Mouse (Mus musculus) liver, adult 2 months (tissue): ENCODE measurements around the gene Pa2g4. TPM values are rescaled to one million over a fixed set of nuclear protein-coding genes. Genes with fewer than 3 reads are reported as not detected.
A peak's percentile ranks its signal among the peaks of the same experiment; 100 is the strongest.
"Not testable (repeated sequence)": the region's sequence is repeated elsewhere in the genome, so short reads cannot be mapped to it uniquely, and the experiment has no call there.

Experiments
- DNase-seq: peaks from one replicate; pipeline ENCODE4 v3.0.0-alpha.2; 2011; ENCODE audit warnings: low read depth, low spot score; ENCODE audit errors: extremely low read depth
- H3K27ac ChIP-seq: fragments of 200-500 bp; replicated peaks from 2 replicates; pipeline ENCODE4 v1.5.1; 2012; ENCODE audit warnings: low read depth, mild to moderate bottlenecking, control low read depth, inconsistent platforms, low read length; ENCODE audit not compliant: insufficient read depth
- H3K27me3 ChIP-seq: fragments of 200-500 bp; 2 replicates; pipeline ENCODE4 v1.6.1; 2012; ENCODE audit warnings: mild to moderate bottlenecking, moderate library complexity, low read length, inconsistent platforms; ENCODE audit not compliant: control insufficient read depth, insufficient read depth
- H3K36me3 ChIP-seq: fragments of 200-500 bp; 2 replicates; pipeline ENCODE4 v1.6.1; 2012; ENCODE audit warnings: low read length, inconsistent platforms; ENCODE audit not compliant: control insufficient read depth, insufficient read depth
- H3K4me1 ChIP-seq: fragments of 200-500 bp; 2 replicates; pipeline ENCODE4 v1.6.1; 2011; ENCODE audit warnings: low read length; ENCODE audit not compliant: control insufficient read depth, insufficient read depth
- H3K4me3 ChIP-seq: fragments of 200-500 bp; 2 replicates; pipeline ENCODE4 v1.5.1; 2011; ENCODE audit warnings: low read depth, mild to moderate bottlenecking, control low read depth, low read length, moderate library complexity; ENCODE audit not compliant: insufficient read depth
- H3K79me2 ChIP-seq: fragments of 200-500 bp; 2 replicates; pipeline ENCODE4 v1.6.1; 2012; ENCODE audit warnings: inconsistent platforms, mild to moderate bottlenecking, low read length, moderate library complexity; ENCODE audit not compliant: control insufficient read depth, insufficient read depth
- H3K9ac ChIP-seq: fragments of 200-500 bp; 2 replicates; pipeline ENCODE4 v1.6.1; 2012; ENCODE audit warnings: low read depth, mild to moderate bottlenecking, control low read depth, inconsistent platforms, low read length
- CTCF ChIP-seq: fragments of 200-500 bp; IDR thresholded peaks from 2 replicates; pipeline ENCODE4 v1.5.1; 2011; ENCODE audit warnings: low read depth, low read length, control low read depth
- POLR2A ChIP-seq: fragments of 200-500 bp; IDR thresholded peaks from 2 replicates; pipeline ENCODE4 v1.6.1; 2011; ENCODE audit warnings: low read length, control low read depth; ENCODE audit not compliant: insufficient read depth; ENCODE audit errors: extremely low read depth
- WGBS: fragments of 180-500 bp; shearing (Covaris S2); methylation state at CpG from one replicate; pipeline ENCODE4 v1.1.7; 2018; 5-methylcytosine and 5-hydroxymethylcytosine counted together
- polyA plus RNA-seq: library from polyadenylated mRNA; depleted of rRNA; stranded (reverse); fragments of >200 nt; gene quantifications from 2 replicates; pipeline ENCODE4 v1.2.3, GENCODE M21; 2012
- total RNA-seq: library from RNA; depleted of rRNA; stranded (reverse); fragments of >200 nt; gene quantifications from 2 replicates; pipeline ENCODE4 v1.2.3, GENCODE M21; 2014

Pa2g4 gene
- total and polyA plus RNA-seq, 2 experiments = 17.6 to 24.7 TPM

DNA sequence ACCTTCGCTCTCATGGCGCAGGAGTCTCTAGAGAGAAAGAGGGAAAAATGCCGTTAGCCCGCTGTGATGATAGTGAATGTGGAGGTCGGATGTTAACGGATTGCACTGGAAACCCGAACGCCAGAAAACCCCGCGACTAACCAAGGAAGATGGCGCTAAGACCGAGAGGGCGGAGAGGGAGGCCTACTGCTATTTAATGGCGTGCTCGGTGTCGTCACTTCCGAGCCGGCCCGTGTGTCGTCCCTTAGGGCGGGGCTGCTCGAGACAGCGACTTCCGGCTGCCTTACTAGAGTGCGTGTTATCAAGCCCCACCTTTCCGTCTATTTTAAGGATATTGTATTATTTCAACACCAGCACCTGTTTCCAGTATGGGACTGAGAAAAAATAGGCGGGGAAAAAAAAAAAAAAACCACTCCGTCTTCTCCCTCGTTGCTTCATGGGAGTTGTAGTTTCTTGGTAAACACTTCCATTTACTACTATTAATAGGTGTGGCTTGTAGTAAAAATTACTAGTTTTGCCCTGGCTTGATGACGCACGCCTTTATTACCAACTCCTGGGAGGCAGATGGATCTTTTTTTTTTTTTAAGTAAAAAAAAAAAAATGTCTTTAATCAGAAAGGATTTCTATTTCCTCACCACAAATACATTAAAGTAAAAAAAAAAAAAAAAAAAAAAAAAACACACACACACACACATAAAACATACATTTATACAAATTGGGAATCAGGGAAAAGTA, 16.7 kb downstream of the Pa2g4 start, which contains the start of gene Rpl41:
Gene Rpl41, minus strand, starts transcription at position 359 of the 735 bp plus-strand sequence.
- Histone ChIP-seq H3K9ac (peak within 1 kb of the TSS; percentile 86), H3K4me1 (peaks cover 5% of the 10 kb centered on the region; the same call in 1 of the 2 replicates), H3K27me3 (no peaks in the 10 kb centered on the region), H3K4me3 (peak within 1 kb of the TSS; percentile 78), H3K79me2 (no peaks in the 10 kb centered on the region; the same call in 1 of the 2 replicates), H3K36me3 (peaks cover 18% of the 10 kb centered on the region), H3K27ac (peak within 1 kb of the TSS; percentile 85)
- DNase-seq = peak; percentile 98
- TF ChIP-seq POLR2A (peak; percentile 95), CTCF (no peak)
- under 1% methylated on average over 31 of the region's 31 CpGs for WGBS

DNA sequence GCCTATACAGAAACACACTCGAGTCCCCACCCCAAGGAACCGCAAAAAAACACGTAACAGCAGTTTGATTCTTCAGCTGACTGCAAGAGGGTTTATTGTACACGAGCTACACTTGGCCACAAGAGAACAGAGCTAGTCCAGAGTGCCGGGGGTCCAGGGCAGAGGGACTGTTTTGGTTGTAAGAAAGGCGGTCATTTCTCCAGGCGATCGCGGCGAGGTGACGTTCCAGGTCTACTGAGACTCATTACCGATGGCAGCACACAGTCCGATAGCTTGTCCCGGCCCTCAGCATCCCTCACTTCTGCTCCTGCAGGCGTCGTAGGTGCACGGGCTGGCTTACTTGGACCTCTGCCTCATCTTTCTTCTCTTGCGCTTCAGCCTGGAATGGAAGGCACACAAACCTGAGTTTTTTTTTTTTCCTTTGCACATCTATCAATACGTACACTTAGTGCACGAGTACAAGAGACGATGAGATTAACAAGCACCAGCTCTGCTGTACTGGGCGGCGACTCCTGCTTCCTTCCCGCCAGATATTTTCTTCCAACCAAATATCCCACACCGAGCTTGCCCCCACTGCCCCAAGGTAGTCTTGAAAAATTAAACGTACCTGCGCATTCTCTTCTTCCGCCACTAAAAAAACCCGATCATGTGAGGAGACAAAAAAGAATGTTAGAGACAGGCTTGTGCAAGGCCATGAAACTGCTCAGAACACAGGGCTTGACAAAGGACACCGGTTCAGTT, 17.6 kb downstream of the Pa2g4 start:
- Histone ChIP-seq H3K4me3 (peak overlapping the region; percentile 78), H3K9ac (peak overlapping the region; percentile 86), H3K27ac (peak overlapping the region; percentile 85), H3K36me3 (peaks cover 26% of the 10 kb centered on the region)
- H3K4me1 ChIP-seq, H3K27me3 ChIP-seq, H3K79me2 ChIP-seq, DNase-seq: not testable (repeated sequence)
- 2% methylated on average over 30 of the region's 30 CpGs for WGBS

DNA sequence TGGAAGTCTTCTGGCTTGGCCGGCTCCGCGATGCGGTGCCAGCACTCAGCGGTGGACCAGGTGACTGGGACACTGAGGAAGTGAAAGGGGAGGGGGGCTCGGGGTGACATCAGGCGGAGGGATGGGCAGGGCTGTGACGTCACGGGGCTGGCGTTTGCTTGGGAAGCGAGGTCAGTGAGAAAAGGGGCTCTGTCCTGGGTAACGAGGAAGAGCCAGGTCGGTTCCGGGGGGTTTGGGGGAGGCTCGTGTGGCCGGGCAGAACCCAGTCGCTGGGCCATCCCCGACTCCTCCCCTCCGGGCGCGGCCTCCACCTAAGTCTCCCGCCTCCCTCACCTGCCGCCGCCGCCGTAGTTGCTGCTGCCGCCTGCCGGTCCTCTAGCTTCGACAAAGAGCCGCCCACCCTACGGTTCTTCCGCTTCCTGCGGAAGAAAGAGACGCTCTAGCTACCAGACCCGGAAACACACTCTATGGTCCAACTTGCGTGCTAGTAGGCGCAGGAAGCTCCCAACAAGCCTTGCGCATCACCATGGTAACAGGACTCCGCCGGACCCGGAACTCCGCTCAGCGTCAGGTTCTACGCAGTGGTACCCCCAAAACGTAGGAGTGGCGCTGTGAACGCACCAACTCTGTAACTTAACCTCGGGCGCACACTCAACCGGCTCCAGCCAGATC, 18.3 kb downstream of the Pa2g4 start, which contains the start of gene Zc3h10:
Gene Zc3h10, minus strand, starts transcription at position 414 of the 672 bp plus-strand sequence.
- peak within 1 kb of the TSS; percentile 86 for H3K9ac ChIP-seq
- DNase-seq = peak; percentile 97
- no peaks in the 10 kb centered on the region for H3K27me3 ChIP-seq
- peak within 1 kb of the TSS; percentile 80 for H3K4me3 ChIP-seq
- peak within 1 kb of the TSS; percentile 89 for H3K27ac ChIP-seq
- under 1% methylated on average over 50 of the region's 50 CpGs for WGBS
- peaks cover 5% of the 10 kb centered on the region; the same call in 1 of the 2 replicates for H3K4me1 ChIP-seq
- TF ChIP-seq CTCF (peak; percentile 14; the same call in 1 of the 2 replicates), POLR2A (0 out of 2 replicates have a peak, but pooled peaks have one; percentile 31)
- no peaks in the 10 kb centered on the region; the same call in 1 of the 2 replicates for H3K79me2 ChIP-seq
- peaks cover 26% of the 10 kb centered on the region for H3K36me3 ChIP-seq

DNA sequence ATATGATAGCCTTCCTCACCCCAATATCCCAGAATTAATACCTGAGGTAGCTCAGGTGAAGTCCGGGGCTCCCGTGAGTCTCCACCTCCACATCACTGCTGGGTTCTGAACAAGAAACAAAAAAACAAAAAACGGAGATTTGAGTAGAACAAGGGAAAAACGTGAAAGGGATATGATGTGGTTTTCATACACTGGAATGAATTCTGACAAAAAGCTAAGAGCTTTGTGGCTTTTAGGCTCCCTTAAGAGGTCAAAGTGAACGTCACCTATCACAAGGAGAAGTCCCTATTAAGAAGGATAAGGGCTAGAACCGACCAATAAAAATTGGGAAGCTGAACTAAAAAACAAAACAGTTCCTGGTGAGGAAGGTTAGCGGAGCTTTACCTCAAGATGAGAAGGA, 19.0 kb downstream of the Pa2g4 start:
- no peak for DNase-seq
- 3% methylated on average over 7 of the region's 7 CpGs for WGBS
- no peak for TF ChIP-seq CTCF
- no peak for TF ChIP-seq POLR2A
- Histone ChIP-seq H3K79me2 (no peaks in the 10 kb centered on the region; the same call in 1 of the 2 replicates), H3K27me3 (no peaks in the 10 kb centered on the region), H3K4me1 (peaks cover 5% of the 10 kb centered on the region; the same call in 1 of the 2 replicates), H3K9ac (peak overlapping the region; percentile 76), H3K4me3 (peak overlapping the region; percentile 80), H3K27ac (peak overlapping the region; percentile 89), H3K36me3 (peaks cover 26% of the 10 kb centered on the region)

DNA sequence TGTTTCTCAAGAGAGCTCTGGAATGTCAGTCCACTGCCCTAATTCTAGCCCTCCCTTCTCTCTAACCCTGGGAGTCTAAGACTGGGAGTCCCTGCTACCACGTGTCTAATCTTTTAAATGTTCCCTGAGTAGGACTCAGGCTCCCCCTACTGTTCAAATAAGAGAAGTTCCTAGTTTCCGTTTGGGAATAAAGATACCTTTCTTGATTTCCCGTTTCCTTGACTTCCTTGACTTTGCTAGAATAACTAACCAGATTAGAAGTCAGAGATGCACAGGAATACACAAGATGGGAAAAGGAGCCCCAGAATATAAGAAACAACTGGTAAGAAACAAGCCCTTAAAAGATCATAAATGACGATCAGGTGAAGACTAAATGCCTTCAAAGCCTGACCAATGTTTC, 19.4 kb downstream of the Pa2g4 start:
- peaks cover 26% of the 10 kb centered on the region for H3K36me3 ChIP-seq
- 0 out of 2 replicates have a peak overlapping the region, but pooled peaks have one; percentile 39 for H3K27ac ChIP-seq
- H3K4me3 ChIP-seq = peak overlapping the region; percentile 80; the same call in 1 of the 2 replicates
- peak; percentile 55 for DNase-seq
- H3K4me1 ChIP-seq = peaks cover 5% of the 10 kb centered on the region; the same call in 1 of the 2 replicates
- no peaks in the 10 kb centered on the region; the same call in 1 of the 2 replicates for H3K79me2 ChIP-seq
- WGBS = 5% methylated on average over 4 of the region's 4 CpGs
- no peak for TF ChIP-seq POLR2A
- peak overlapping the region; percentile 28; the same call in 1 of the 2 replicates for H3K9ac ChIP-seq
- no peaks in the 10 kb centered on the region for H3K27me3 ChIP-seq
